Mouse (Mus musculus) olfactory bulb, adult 2 months (tissue): ENCODE measurements around the gene Drg1.
"Not testable (repeated sequence)": the region's sequence is repeated elsewhere in the genome, so short reads cannot be mapped to it uniquely, and the experiment has no call there.

ENCODE experiments used
- CTCF ChIP-seq: fragments of 200-500 bp; IDR thresholded peaks from 2 replicates; pipeline ENCODE4 v1.5.1; 2012; ENCODE audit warnings: low read depth, mild to moderate bottlenecking, low read length, moderate library complexity; ENCODE audit not compliant: insufficient read depth
- POLR2A ChIP-seq: fragments of 200-500 bp; IDR thresholded peaks from 2 replicates; pipeline ENCODE4 v1.6.1; 2012; ENCODE audit warnings: mild to moderate bottlenecking, low read depth, low read length, moderate library complexity; ENCODE audit not compliant: insufficient read depth

GRCm38 (mm10) chr11:3163661-3164060, 102.6 kb downstream of the Drg1 start:
- not testable (repeated sequence) for TF ChIP-seq CTCF, POLR2A
